Mouse (Mus musculus): ENCODE measurements at regions not wholly inside any gene's neighbourhood (a gene's known extent, or its start where the extent isn't known, plus 50 kb on each side); places are given as distances from the start of the nearest gene placed in this dataset.

GRCm38 (mm10) chr2:43364301-43364700 is 190.8 kb upstream of the Kynu start:
- Histone ChIP-seq H3K9me3 (ENCODE audit: control insufficient read depth, low read length) (no peaks in the 10 kb centered on the region), H3K4me1 (replicated peaks; ENCODE audit: control insufficient read depth, insufficient read depth, low read length) (no peaks in the 10 kb centered on the region), H3K4me3 (ENCODE audit: low read length) (no peak overlapping the region), H3K36me3 (ENCODE audit: control insufficient read depth, insufficient read depth, low read length) (no peaks in the 10 kb centered on the region), H3K27me3 (ENCODE audit: control insufficient read depth, insufficient read depth, low read depth, low read length) (no peaks in the 10 kb centered on the region), H3K9ac (ENCODE audit: low read length) (no peak overlapping the region), H3K4me2 (ENCODE audit: low read depth, low read length) (no peak overlapping the region), H3K27ac (ENCODE audit: low read length) (no peak overlapping the region)
- 60% methylated on average over 2 of the region's 2 CpGs for WGBS
- ATAC-seq (ENCODE audit: low read depth): no peak

GRCm38 (mm10) chr2:43365812-43366211 is 189.3 kb upstream of the Kynu start:
- no peak overlapping the region for H3K27ac ChIP-seq (ENCODE audit: low read length)
- ATAC-seq (ENCODE audit: low read depth): no peak
- no peak overlapping the region for H3K4me3 ChIP-seq (ENCODE audit: low read length)
- H3K4me2 ChIP-seq (ENCODE audit: low read depth, low read length): no peak overlapping the region
- no peaks in the 10 kb centered on the region for H3K4me1 ChIP-seq (replicated peaks; ENCODE audit: control insufficient read depth, insufficient read depth, low read length)
- WGBS: 58% methylated on average over 2 of the region's 2 CpGs
- H3K27me3 ChIP-seq (ENCODE audit: control insufficient read depth, insufficient read depth, low read depth, low read length): no peaks in the 10 kb centered on the region
- H3K9ac ChIP-seq (ENCODE audit: low read length): no peak overlapping the region
- H3K9me3 ChIP-seq (ENCODE audit: control insufficient read depth, low read length): no peaks in the 10 kb centered on the region
- H3K36me3 ChIP-seq (ENCODE audit: control insufficient read depth, insufficient read depth, low read length): no peaks in the 10 kb centered on the region

GRCm38 (mm10) chr2:43403348-43403747 is 151.8 kb upstream of the Kynu start:
- Histone ChIP-seq H3K36me3 (ENCODE audit: control insufficient read depth, insufficient read depth, low read length) (no peaks in the 10 kb centered on the region), H3K27ac (ENCODE audit: low read length) (no peak overlapping the region), H3K9ac (ENCODE audit: low read length) (no peak overlapping the region), H3K27me3 (ENCODE audit: control insufficient read depth, insufficient read depth, low read depth, low read length) (no peaks in the 10 kb centered on the region), H3K4me3 (ENCODE audit: low read length) (no peak overlapping the region), H3K9me3 (ENCODE audit: control insufficient read depth, low read length) (no peaks in the 10 kb centered on the region), H3K4me2 (ENCODE audit: low read depth, low read length) (no peak overlapping the region), H3K4me1 (replicated peaks; ENCODE audit: control insufficient read depth, insufficient read depth, low read length) (no peaks in the 10 kb centered on the region)
- ATAC-seq (ENCODE audit: low read depth): no peak

- H3K36me3 ChIP-seq (ENCODE audit: control insufficient read depth, insufficient read depth, low read length): no peaks in the 10 kb centered on the region
- H3K27me3 ChIP-seq (ENCODE audit: control insufficient read depth, insufficient read depth, low read depth, low read length): no peaks in the 10 kb centered on the region
- peak; percentile 45; the same call in 1 of the 2 replicates for ATAC-seq (ENCODE audit: low read depth)
- H3K27ac ChIP-seq (ENCODE audit: low read length): no peak overlapping the region
- H3K4me1 ChIP-seq (replicated peaks; ENCODE audit: control insufficient read depth, insufficient read depth, low read length): no peaks in the 10 kb centered on the region
- H3K4me2 ChIP-seq (ENCODE audit: low read depth, low read length): no peak overlapping the region
- H3K4me3 ChIP-seq (ENCODE audit: low read length): no peak overlapping the region
- H3K9ac ChIP-seq (ENCODE audit: low read length): no peak overlapping the region
- WGBS: 54% methylated on average over 6 of the region's 6 CpGs
- H3K9me3 ChIP-seq (ENCODE audit: control insufficient read depth, low read length): no peaks in the 10 kb centered on the region
Measured at GRCm38 (mm10) chr2:43404163-43404967, 150.8 kb upstream of the Kynu start.

GRCm38 (mm10) chr2:43437251-43437650 is 117.9 kb upstream of the Kynu start:
- no peaks in the 10 kb centered on the region for H3K4me1 ChIP-seq (replicated peaks; ENCODE audit: control insufficient read depth, insufficient read depth, low read length)
- no peaks in the 10 kb centered on the region for H3K27me3 ChIP-seq (ENCODE audit: control insufficient read depth, insufficient read depth, low read depth, low read length)
- no peak overlapping the region for H3K4me3 ChIP-seq (ENCODE audit: low read length)
- no peak overlapping the region for H3K27ac ChIP-seq (ENCODE audit: low read length)
- H3K4me2 ChIP-seq (ENCODE audit: low read depth, low read length): no peak overlapping the region
- 40% methylated on average over 3 of the region's 3 CpGs for WGBS
- H3K9me3 ChIP-seq (ENCODE audit: control insufficient read depth, low read length): no peaks in the 10 kb centered on the region
- H3K9ac ChIP-seq (ENCODE audit: low read length): no peak overlapping the region
- H3K36me3 ChIP-seq (ENCODE audit: control insufficient read depth, insufficient read depth, low read length): no peaks in the 10 kb centered on the region
- ATAC-seq (ENCODE audit: low read depth): peak; percentile 31; the same call in 1 of the 2 replicates

GRCm38 (mm10) chr2:43455158-43455873 is 99.8 kb upstream of the Kynu start:
- H3K27ac ChIP-seq (ENCODE audit: low read length): no peak overlapping the region
- H3K4me1 ChIP-seq (replicated peaks; ENCODE audit: control insufficient read depth, insufficient read depth, low read length): no peaks in the 10 kb centered on the region
- WGBS: 81% methylated on average over 10 of the region's 10 CpGs
- no peak overlapping the region for H3K9ac ChIP-seq (ENCODE audit: low read length)
- H3K4me2 ChIP-seq (ENCODE audit: low read depth, low read length): no peak overlapping the region
- no peaks in the 10 kb centered on the region for H3K27me3 ChIP-seq (ENCODE audit: control insufficient read depth, insufficient read depth, low read depth, low read length)
- no peak overlapping the region for H3K4me3 ChIP-seq (ENCODE audit: low read length)
- no peak for ATAC-seq (ENCODE audit: low read depth)
- no peaks in the 10 kb centered on the region for H3K9me3 ChIP-seq (ENCODE audit: control insufficient read depth, low read length)
- H3K36me3 ChIP-seq (ENCODE audit: control insufficient read depth, insufficient read depth, low read length): no peaks in the 10 kb centered on the region

GRCm38 (mm10) chr2:43469161-43469560 is 86.0 kb upstream of the Kynu start:
- no peaks in the 10 kb centered on the region for H3K4me1 ChIP-seq (replicated peaks; ENCODE audit: control insufficient read depth, insufficient read depth, low read length)
- no peak overlapping the region for H3K27ac ChIP-seq (ENCODE audit: low read length)
- no peak for ATAC-seq (ENCODE audit: low read depth)
- H3K27me3 ChIP-seq (ENCODE audit: control insufficient read depth, insufficient read depth, low read depth, low read length): no peaks in the 10 kb centered on the region
- no peak overlapping the region for H3K9ac ChIP-seq (ENCODE audit: low read length)
- 59% methylated on average over 3 of the region's 3 CpGs for WGBS
- H3K4me2 ChIP-seq (ENCODE audit: low read depth, low read length): no peak overlapping the region
- no peaks in the 10 kb centered on the region for H3K9me3 ChIP-seq (ENCODE audit: control insufficient read depth, low read length)
- no peak overlapping the region for H3K4me3 ChIP-seq (ENCODE audit: low read length)
- no peaks in the 10 kb centered on the region for H3K36me3 ChIP-seq (ENCODE audit: control insufficient read depth, insufficient read depth, low read length)

GRCm38 (mm10) chr2:43469893-43470292 is 85.2 kb upstream of the Kynu start:
- Histone ChIP-seq H3K36me3 (ENCODE audit: control insufficient read depth, insufficient read depth, low read length) (no peaks in the 10 kb centered on the region), H3K4me1 (replicated peaks; ENCODE audit: control insufficient read depth, insufficient read depth, low read length) (no peaks in the 10 kb centered on the region), H3K27me3 (ENCODE audit: control insufficient read depth, insufficient read depth, low read depth, low read length) (no peaks in the 10 kb centered on the region), H3K27ac (ENCODE audit: low read length) (no peak overlapping the region), H3K9ac (ENCODE audit: low read length) (no peak overlapping the region), H3K4me2 (ENCODE audit: low read depth, low read length) (no peak overlapping the region), H3K4me3 (ENCODE audit: low read length) (no peak overlapping the region), H3K9me3 (ENCODE audit: control insufficient read depth, low read length) (no peaks in the 10 kb centered on the region)
- 77% methylated on average over 3 of the region's 3 CpGs for WGBS
- ATAC-seq (ENCODE audit: low read depth): no peak

GRCm38 (mm10) chr2:43478494-43478893 is 76.6 kb upstream of the Kynu start:
- H3K36me3 ChIP-seq (ENCODE audit: control insufficient read depth, insufficient read depth, low read length): no peaks in the 10 kb centered on the region
- no peak overlapping the region for H3K9ac ChIP-seq (ENCODE audit: low read length)
- H3K27ac ChIP-seq (ENCODE audit: low read length): no peak overlapping the region
- H3K4me3 ChIP-seq (ENCODE audit: low read length): no peak overlapping the region
- no peaks in the 10 kb centered on the region for H3K27me3 ChIP-seq (ENCODE audit: control insufficient read depth, insufficient read depth, low read depth, low read length)
- no peaks in the 10 kb centered on the region for H3K9me3 ChIP-seq (ENCODE audit: control insufficient read depth, low read length)
- H3K4me1 ChIP-seq (replicated peaks; ENCODE audit: control insufficient read depth, insufficient read depth, low read length): no peaks in the 10 kb centered on the region
- ATAC-seq (ENCODE audit: low read depth): no peak
- H3K4me2 ChIP-seq (ENCODE audit: low read depth, low read length): no peak overlapping the region

Data from lung, embryonic 16.5 days (tissue).